Mouse (Mus musculus) lung, postnatal 0 days (tissue): ENCODE measurements around the gene Lrp1.

Source experiments
- CTCF ChIP-seq: IDR thresholded peaks from 2 replicates; pipeline ENCODE4 v1.5.1; 2016; ENCODE audit warnings: antibody characterized with exemption, mild to moderate bottlenecking
- EP300 ChIP-seq: IDR thresholded peaks from 2 replicates; pipeline ENCODE4 v1.6.1; 2016; ENCODE audit warnings: antibody characterized with exemption, mild to moderate bottlenecking, control low read depth

DNA sequence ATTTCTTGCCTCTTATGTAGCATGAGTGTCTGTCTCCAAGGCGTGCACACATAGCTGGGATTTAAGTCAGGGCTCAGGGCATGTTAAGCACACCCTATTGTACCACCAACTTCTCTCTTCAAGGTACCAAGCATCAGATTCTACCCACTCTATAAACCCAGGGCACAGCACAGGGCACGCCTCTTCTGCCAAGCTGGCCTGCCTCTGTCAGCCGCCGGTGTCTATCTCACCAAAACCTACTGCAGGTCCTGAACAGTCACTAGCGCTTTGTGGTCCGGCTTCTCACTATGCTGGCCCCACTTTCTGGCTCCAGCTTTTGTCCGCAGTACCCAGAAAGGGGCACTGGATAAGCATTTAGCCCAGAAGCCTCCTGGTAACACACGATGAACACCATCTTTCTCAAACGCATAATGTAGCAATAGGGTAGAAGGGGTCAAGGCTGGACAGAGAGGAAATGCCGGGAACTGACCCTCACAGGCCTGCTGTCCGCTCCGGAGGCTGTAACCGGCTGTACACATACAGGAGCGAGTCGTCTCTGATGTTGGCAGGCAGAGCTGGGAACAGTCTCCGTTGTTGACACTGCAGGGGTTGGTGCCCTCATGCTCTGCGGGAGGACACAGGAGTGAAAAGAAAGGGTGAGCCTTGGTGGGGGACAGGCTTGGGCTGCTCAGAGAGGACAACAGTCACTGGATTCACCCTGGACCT lies 49.9 kb downstream of the Lrp1 start:
- no peak for TF ChIP-seq EP300
- no peak for TF ChIP-seq CTCF
